Mouse (Mus musculus) naive thymus-derived CD4-positive, alpha-beta T cell, adult 2 months (primary cell): ENCODE results near the gene Psmb8.

ENCODE experiments used
- DNase-seq: peaks from one replicate; pipeline ENCODE4 v3.0.0-alpha.2; 2011; ENCODE audit warnings: low read depth

Psmb8 gene

GRCm38 (mm10) chr17:34249878-34250277 lies 52.4 kb downstream of the Psmb8 start:
- peak; percentile 84 for DNase-seq
